Comparison of ENCODE assay signal across 9 mouse cellular contexts in genomic region chr15:103321076-103321475, GRCm38 (mm10). TPM values are rescaled to one million over a fixed set of nuclear protein-coding genes. Genes with fewer than 3 reads are reported as not detected.
DNase-seq lines count a peak whose midpoint lies in the region; ATAC-seq and TF ChIP-seq lines count a peak whose summit lies in the region.
"Had no signal": no experiment of that assay in that cellular context is flagged by ENCODE, and none has a peak within 500 bp of the region (broad histone marks: within the 10 kb centered on the region; RNA-seq: fewer than 3 reads in every experiment).

No protein-coding gene starts in this region.

- no peak overlapping the region for H3K4me3 ChIP-seq in heart, embryonic 12.5 days
- no peak overlapping the region for H3K4me3 ChIP-seq in lung, embryonic 14.5 days (ENCODE audit: low read depth, low read length)
- no peak overlapping the region for H3K4me3 ChIP-seq in forebrain, embryonic 14.5 days (ENCODE audit: low read depth, low read length)

- H3K27ac ChIP-seq in heart, embryonic 12.5 days (ENCODE audit: poor library complexity, severe bottlenecking) = no peak overlapping the region
- H3K27ac ChIP-seq in lung, embryonic 14.5 days (ENCODE audit: low read depth) = no peak overlapping the region
- H3K27ac ChIP-seq in forebrain, embryonic 14.5 days (ENCODE audit: low read depth, low read length) = no peak overlapping the region

- H3K9me3 ChIP-seq in heart, embryonic 12.5 days (replicated peaks) = no peaks in the 10 kb centered on the region
- no peaks in the 10 kb centered on the region for H3K9me3 ChIP-seq in lung, embryonic 14.5 days (ENCODE audit: low read depth, low read length)
- H3K9me3 ChIP-seq in forebrain, embryonic 14.5 days (replicated peaks; ENCODE audit: control insufficient read depth, low read length) = no peaks in the 10 kb centered on the region

- DNase-seq in heart, adult 8-10 months (ENCODE audit: low spot score) = no peak
- peak; percentile 68 for DNase-seq in lung, embryonic 14.5 days
- DNase-seq in lung, postnatal 36 days = no peak
- peak; percentile 78 for DNase-seq in MN1 (ENCODE audit: low spot score)
- DNase-seq in induced T-regulatory cell, adult 2 months (ENCODE audit: low read depth) = peak; percentile 50
- DNase-seq in forebrain, embryonic 14.5 days (ENCODE audit: low spot score) = no peak
- DNase-seq in right cerebral cortex, adult 18-20 months = no peak

- H3K4me2 ChIP-seq in heart, embryonic 12.5 days = 0 out of 2 replicates have a peak overlapping the region, but pooled peaks have one; percentile 8
- H3K4me2 ChIP-seq in lung, embryonic 14.5 days = no peak overlapping the region
- H3K4me2 ChIP-seq in forebrain, embryonic 14.5 days (ENCODE audit: low read length) = no peak overlapping the region

- H3K27me3 ChIP-seq in heart, embryonic 12.5 days (replicated peaks) = no peaks in the 10 kb centered on the region
- no peaks in the 10 kb centered on the region for H3K27me3 ChIP-seq in lung, embryonic 14.5 days (ENCODE audit: insufficient read depth, low read length)
- no peaks in the 10 kb centered on the region for H3K27me3 ChIP-seq in forebrain, embryonic 14.5 days (replicated peaks; ENCODE audit: control insufficient read depth, insufficient read depth, low read length)

- peaks cover 22% of the 10 kb centered on the region for H3K36me3 ChIP-seq in heart, embryonic 12.5 days
- H3K36me3 ChIP-seq in lung, embryonic 14.5 days (ENCODE audit: insufficient read depth) = peaks cover 24% of the 10 kb centered on the region
- peaks cover 25% of the 10 kb centered on the region for H3K36me3 ChIP-seq in forebrain, embryonic 14.5 days (ENCODE audit: control insufficient read depth, insufficient read depth, low read length)

- H3K9ac ChIP-seq in heart, embryonic 12.5 days = 0 out of 2 replicates have a peak overlapping the region, but pooled peaks have one; percentile 17
- H3K9ac ChIP-seq in lung, embryonic 14.5 days = no peak overlapping the region
- no peak overlapping the region for H3K9ac ChIP-seq in forebrain, embryonic 14.5 days (ENCODE audit: low read length)

- H3K4me1 ChIP-seq in heart, embryonic 12.5 days (replicated peaks) = peaks cover 55% of the 10 kb centered on the region
- H3K4me1 ChIP-seq in lung, embryonic 14.5 days (ENCODE audit: insufficient read depth) = peaks cover 8% of the 10 kb centered on the region; the same call in 1 of the 2 replicates
- H3K4me1 ChIP-seq in forebrain, embryonic 14.5 days (ENCODE audit: control insufficient read depth, insufficient read depth, low read length) = peaks cover 11% of the 10 kb centered on the region

- ATAC-seq in heart, embryonic 12.5 days (ENCODE audit: insufficient number of reproducible peaks, low FRiP score) = no peak
- no peak for ATAC-seq in lung, embryonic 14.5 days (ENCODE audit: insufficient read depth)
- no peak for ATAC-seq in forebrain, embryonic 14.5 days
- ATAC-seq: forebrain, embryonic 16.5 days had no signal

- TF ChIP-seq CTCF in lung, embryonic 14.5 days (IDR thresholded peaks at IDR 0.05; ENCODE audit: low read depth) = peak; percentile 75

- WGBS in heart, embryonic 12.5 days = 34% methylated on average over 1 of the region's 1 CpGs
- 62% methylated on average over 1 of the region's 1 CpGs for WGBS in lung, embryonic 14.5 days
- WGBS in forebrain, embryonic 14.5 days = 68% methylated on average over 1 of the region's 1 CpGs

RNA-seq across cellular contexts. Expression of gene Gpr84, which starts 10.7 kb away (rescaled TPM):
- 0.17 and 0.29 TPM in 2 replicates for polyA plus RNA-seq in heart, embryonic 12.5 days (2016; fragmentation: Nextera tagmentation; extraction: Ambion mirVana)
- total RNA-seq in heart, adult 8-10 months (2022) = not detected
- 0.61 TPM in 1 of 2 replicates, not detected in the other for polyA plus RNA-seq in lung, embryonic 14.5 days (2014; fragmentation: Nextera tagmentation; extraction: Ambion mirVana)
- 0.39 and 0.47 TPM in 2 replicates for polyA plus RNA-seq in forebrain, embryonic 14.5 days (2014; fragmentation: Nextera tagmentation; extraction: Ambion mirVana)

RNA-seq across cellular contexts. Expression of gene Zfp385a, which starts 18.8 kb away (rescaled TPM):
- polyA plus RNA-seq in heart, embryonic 12.5 days (2016; fragmentation: Nextera tagmentation; extraction: Ambion mirVana) = 9.2 and 10.3 TPM in 2 replicates
- total RNA-seq in heart, adult 8-10 months (2022) = 1 to 10 TPM; 6.7 to 9.5 (median 8.8) TPM
- polyA plus RNA-seq in lung, embryonic 14.5 days (2014; fragmentation: Nextera tagmentation; extraction: Ambion mirVana) = 11.8 and 12.0 TPM in 2 replicates
- 11.7 and 13.9 TPM in 2 replicates for polyA plus RNA-seq in forebrain, embryonic 14.5 days (2014; fragmentation: Nextera tagmentation; extraction: Ambion mirVana)

RNA-seq across cellular contexts. Expression of gene Itga5, which starts 45.5 kb away (rescaled TPM):
- polyA plus RNA-seq in heart, embryonic 12.5 days (2016; fragmentation: Nextera tagmentation; extraction: Ambion mirVana) = 111 and 115 TPM in 2 replicates
- total RNA-seq in heart, adult 8-10 months (2022) = 10 to 100 TPM; 27.8 to 40.2 (median 33.7) TPM
- 46.7 and 47.7 TPM in 2 replicates for polyA plus RNA-seq in lung, embryonic 14.5 days (2014; fragmentation: Nextera tagmentation; extraction: Ambion mirVana)
- polyA plus RNA-seq in forebrain, embryonic 14.5 days (2014; fragmentation: Nextera tagmentation; extraction: Ambion mirVana) = 5.3 and 7.7 TPM in 2 replicates

RNA-seq across cellular contexts. Expression of gene Copz1, which starts 48.6 kb away (rescaled TPM):
- 166 TPM in 2 replicates for polyA plus RNA-seq in heart, embryonic 12.5 days (2016; fragmentation: Nextera tagmentation; extraction: Ambion mirVana)
- 10 to 100 TPM; 48.9 to 55.0 (median 49.4) TPM for total RNA-seq in heart, adult 8-10 months (2022)
- 304 and 306 TPM in 2 replicates for polyA plus RNA-seq in lung, embryonic 14.5 days (2014; fragmentation: Nextera tagmentation; extraction: Ambion mirVana)
- polyA plus RNA-seq in forebrain, embryonic 14.5 days (2014; fragmentation: Nextera tagmentation; extraction: Ambion mirVana) = 261 and 271 TPM in 2 replicates

Comparison
In these comparisons a context has a peak if more than half of its experiments do, and no peak if none do; other contexts are left out.
1. DNase-seq: peak in lung, embryonic 14.5 days (single experiment), MN1 (single experiment) and induced T-regulatory cell, adult 2 months (single experiment); none in heart, adult 8-10 months (single experiment), lung, postnatal 36 days (single experiment), forebrain, embryonic 14.5 days (single experiment) and right cerebral cortex, adult 18-20 months (single experiment).